27 mouse cellular contexts compared by ENCODE assay signal in the genomic region with DNA sequence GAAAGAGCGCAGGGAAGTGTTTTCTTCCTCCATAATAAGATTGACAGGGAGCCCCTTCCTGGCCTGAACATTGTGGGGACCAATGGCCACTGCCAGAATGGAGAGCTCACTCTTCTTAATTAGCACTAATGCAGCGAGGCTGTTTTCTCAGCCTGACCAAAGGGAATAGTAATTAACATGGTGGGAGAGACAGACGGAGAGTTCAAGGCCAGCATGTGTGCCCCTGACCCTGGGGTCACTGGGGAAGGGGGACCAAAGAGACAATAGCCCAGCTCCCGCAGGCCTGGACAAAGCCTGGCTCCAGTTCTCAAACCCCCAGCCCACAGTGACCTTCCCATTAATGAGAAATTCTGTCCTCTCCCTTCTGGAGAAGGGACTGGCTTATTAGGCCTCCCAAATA.
A peak's percentile ranks its signal among the peaks of the same experiment; 100 is the strongest.
DNase-seq lines count a peak whose midpoint lies in the region; ATAC-seq and TF ChIP-seq lines count a peak whose summit lies in the region.
"Had no signal": no experiment of that assay in that cellular context is flagged by ENCODE, and none has a peak within 500 bp of the region (broad histone marks: within the 10 kb centered on the region; RNA-seq: fewer than 3 reads in every experiment).

No protein-coding gene starts in this region.

- no peak overlapping the region for H3K4me2 ChIP-seq in forebrain, postnatal 0 days (ENCODE audit: low read depth)
- H3K4me2 ChIP-seq in hindbrain, embryonic 11.5 days (replicated peaks; ENCODE audit: low read depth, low read length) = no peak overlapping the region
- H3K4me2 ChIP-seq in hindbrain, postnatal 0 days (ENCODE audit: low read depth, low read length) = no peak overlapping the region
- no peak overlapping the region for H3K4me2 ChIP-seq in neural tube, embryonic 12.5 days (replicated peaks)
- H3K4me2 ChIP-seq: embryonic facial prominence, embryonic 15.5 days; heart, embryonic 13.5 days; hindbrain, embryonic 14.5 days; limb, embryonic 12.5 days; liver, embryonic 11.5 days had no signal

- DNase-seq in forebrain, embryonic 10.5 days (ENCODE audit: extremely low spot score, low spot score) = peak; percentile 44
- no peak for DNase-seq in forebrain, postnatal 0 days
- peak; percentile 36 for DNase-seq in hindbrain, embryonic 11.5 days (ENCODE audit: low spot score)
- no peak for DNase-seq in hindbrain, postnatal 0 days (ENCODE audit: low spot score)
- peak; percentile 48 for DNase-seq in embryo, embryonic 11 days
- no peak for DNase-seq in adrenal gland, adult 8-10 months
- no peak for DNase-seq in thymus, postnatal 10 days (ENCODE audit: low spot score in 2 of 2)
- DNase-seq: adrenal gland, postnatal 25 days; cerebellum, adult 9-10 months; gastrocnemius, postnatal 10 days; heart, adult 18-20 months; heart, postnatal 14 days; kidney, adult 8-10 months; kidney, postnatal 14 days; liver, postnatal 0 days; lung, postnatal 14 days; midbrain, embryonic 14.5 days; right cerebral cortex, adult 18-20 months; right cerebral cortex, postnatal 4 days; thymus, postnatal 25 days had no signal

- H3K4me1 ChIP-seq in forebrain, embryonic 10.5 days = peaks cover 37% of the 10 kb centered on the region
- H3K4me1 ChIP-seq in forebrain, postnatal 0 days (ENCODE audit: insufficient read depth) = no peaks in the 10 kb centered on the region
- no peaks in the 10 kb centered on the region; the same call in 1 of the 2 replicates for H3K4me1 ChIP-seq in hindbrain, embryonic 11.5 days (replicated peaks; ENCODE audit: control insufficient read depth, insufficient read depth, low read length)
- H3K4me1 ChIP-seq in hindbrain, postnatal 0 days (ENCODE audit: insufficient read depth, low read length) = no peaks in the 10 kb centered on the region
- H3K4me1 ChIP-seq in neural tube, embryonic 12.5 days = peaks cover 23% of the 10 kb centered on the region
- H3K4me1 ChIP-seq: embryonic facial prominence, embryonic 15.5 days; heart, embryonic 13.5 days had no signal

- no peak for ATAC-seq in forebrain, postnatal 0 days
- no peak for ATAC-seq in hindbrain, embryonic 11.5 days (ENCODE audit: low FRiP score)
- no peak for ATAC-seq in hindbrain, postnatal 0 days
- ATAC-seq in neural tube, embryonic 12.5 days (ENCODE audit: low FRiP score, low read depth) = no peak
- ATAC-seq: liver, postnatal 0 days had no signal

- no peaks in the 10 kb centered on the region for H3K9me3 ChIP-seq in forebrain, embryonic 10.5 days
- no peaks in the 10 kb centered on the region for H3K9me3 ChIP-seq in forebrain, postnatal 0 days (ENCODE audit: low read length)
- no peaks in the 10 kb centered on the region for H3K9me3 ChIP-seq in hindbrain, embryonic 11.5 days (ENCODE audit: control insufficient read depth, low read length)
- no peaks in the 10 kb centered on the region for H3K9me3 ChIP-seq in hindbrain, postnatal 0 days (ENCODE audit: low read length)
- H3K9me3 ChIP-seq in neural tube, embryonic 12.5 days = no peaks in the 10 kb centered on the region
- H3K9me3 ChIP-seq: embryonic facial prominence, embryonic 15.5 days; heart, embryonic 13.5 days; limb, embryonic 12.5 days had no signal

- no peak overlapping the region for H3K9ac ChIP-seq in forebrain, postnatal 0 days
- no peak overlapping the region for H3K9ac ChIP-seq in hindbrain, embryonic 11.5 days (ENCODE audit: low read depth, low read length)
- H3K9ac ChIP-seq in hindbrain, postnatal 0 days (replicated peaks; ENCODE audit: low read length) = no peak overlapping the region
- H3K9ac ChIP-seq in neural tube, embryonic 12.5 days = no peak overlapping the region
- H3K9ac ChIP-seq: embryonic facial prominence, embryonic 15.5 days; heart, embryonic 13.5 days; hindbrain, embryonic 14.5 days; limb, embryonic 12.5 days; liver, postnatal 0 days had no signal

- H3K4me3 ChIP-seq in forebrain, embryonic 10.5 days = no peak overlapping the region
- H3K4me3 ChIP-seq in forebrain, postnatal 0 days (ENCODE audit: low read depth, low read length) = no peak overlapping the region
- no peak overlapping the region for H3K4me3 ChIP-seq in hindbrain, embryonic 11.5 days (ENCODE audit: low read depth, low read length)
- no peak overlapping the region for H3K4me3 ChIP-seq in hindbrain, postnatal 0 days (ENCODE audit: low read length)
- H3K4me3 ChIP-seq in neural tube, embryonic 12.5 days = no peak overlapping the region
- H3K4me3 ChIP-seq: embryonic facial prominence, embryonic 15.5 days; heart, embryonic 13.5 days; layer of hippocampus, adult 2 months; limb, embryonic 12.5 days had no signal

- H3K27me3 ChIP-seq in forebrain, embryonic 10.5 days (ENCODE audit: poor library complexity, severe bottlenecking) = peaks cover 20% of the 10 kb centered on the region
- peaks cover 6% of the 10 kb centered on the region; the same call in 1 of the 2 replicates for H3K27me3 ChIP-seq in forebrain, postnatal 0 days (ENCODE audit: insufficient read depth, low read length)
- no peaks in the 10 kb centered on the region; the same call in 1 of the 2 replicates for H3K27me3 ChIP-seq in hindbrain, embryonic 11.5 days (ENCODE audit: control insufficient read depth, insufficient read depth, low read length)
- H3K27me3 ChIP-seq in hindbrain, postnatal 0 days (ENCODE audit: insufficient read depth, low read length) = no peaks in the 10 kb centered on the region
- H3K27me3 ChIP-seq in neural tube, embryonic 12.5 days (replicated peaks) = no peaks in the 10 kb centered on the region
- H3K27me3 ChIP-seq: heart, embryonic 13.5 days; limb, embryonic 12.5 days had no signal

- TF ChIP-seq CTCF in forebrain, postnatal 0 days (IDR thresholded peaks at IDR 0.05; ENCODE audit: low read depth) = no peak
- TF ChIP-seq CTCF in hindbrain, postnatal 0 days (IDR thresholded peaks at IDR 0.05; ENCODE audit: low read depth) = no peak

- peak overlapping the region; percentile 70 for H3K27ac ChIP-seq in forebrain, embryonic 10.5 days
- no peak overlapping the region for H3K27ac ChIP-seq in forebrain, postnatal 0 days (ENCODE audit: low read depth, low read length)
- H3K27ac ChIP-seq in hindbrain, embryonic 11.5 days (ENCODE audit: low read depth, low read length) = no peak overlapping the region
- H3K27ac ChIP-seq in hindbrain, postnatal 0 days = no peak overlapping the region
- H3K27ac ChIP-seq in neural tube, embryonic 12.5 days = peak overlapping the region; percentile 9; the same call in 1 of the 2 replicates
- H3K27ac ChIP-seq: embryonic facial prominence, embryonic 15.5 days; heart, embryonic 13.5 days; hindbrain, embryonic 14.5 days; layer of hippocampus, adult 2 months; limb, embryonic 12.5 days had no signal

- H3K36me3 ChIP-seq in forebrain, embryonic 10.5 days (replicated peaks) = no peaks in the 10 kb centered on the region
- no peaks in the 10 kb centered on the region for H3K36me3 ChIP-seq in forebrain, postnatal 0 days (ENCODE audit: insufficient read depth)
- no peaks in the 10 kb centered on the region for H3K36me3 ChIP-seq in hindbrain, embryonic 11.5 days (ENCODE audit: control insufficient read depth, insufficient read depth, low read length)
- no peaks in the 10 kb centered on the region for H3K36me3 ChIP-seq in hindbrain, postnatal 0 days (ENCODE audit: insufficient read depth, low read length)
- H3K36me3 ChIP-seq in neural tube, embryonic 12.5 days = no peaks in the 10 kb centered on the region
- H3K36me3 ChIP-seq: embryonic facial prominence, embryonic 15.5 days; heart, embryonic 13.5 days; limb, embryonic 12.5 days had no signal

- 28% methylated on average over 4 of the region's 4 CpGs for WGBS in forebrain, embryonic 10.5 days
- 14% methylated on average over 4 of the region's 4 CpGs for WGBS in forebrain, postnatal 0 days
- WGBS in hindbrain, embryonic 11.5 days = 24% methylated on average over 4 of the region's 4 CpGs
- WGBS in hindbrain, postnatal 0 days = 40% methylated on average over 4 of the region's 4 CpGs
- 30% methylated on average over 4 of the region's 4 CpGs for WGBS in neural tube, embryonic 12.5 days

Comparison
In these comparisons a context has a peak if more than half of its experiments do, and no peak if none do; other contexts are left out.
1. DNase-seq: peak in forebrain, embryonic 10.5 days (single experiment), hindbrain, embryonic 11.5 days (single experiment) and embryo, embryonic 11 days (single experiment); none in forebrain, postnatal 0 days (single experiment), hindbrain, postnatal 0 days (single experiment), adrenal gland, adult 8-10 months (single experiment) and thymus, postnatal 10 days (0 of 2).
2. H3K27ac ChIP-seq: peak in forebrain, embryonic 10.5 days (single experiment) and neural tube, embryonic 12.5 days (single experiment); none in forebrain, postnatal 0 days (single experiment), hindbrain, embryonic 11.5 days (single experiment) and hindbrain, postnatal 0 days (single experiment).